Mouse (Mus musculus) embryo, embryonic 9.5 days (tissue): Measurements from ENCODE around the gene Sult2a7.

Experiments
- DNase-seq: peaks from one replicate; pipeline ENCODE4 v3.0.0-alpha.2; 2017; ENCODE audit errors: extremely low spot score

Sult2a7 gene

GRCm38 (mm10) chr7:14494130-14494529 is at the start of gene Sult2a7:
Gene Sult2a7 (minus strand): TSS chr7:14494230.
- no peak for DNase-seq

- DNase-seq: no peak
Observed at GRCm38 (mm10) chr7:14525280-14525679, 31.2 kb upstream of the Sult2a7 start.

GRCm38 (mm10) chr7:14522636-14523035 is 28.6 kb upstream of the Sult2a7 start:
- no peak for DNase-seq

- no peak for DNase-seq
Observed at GRCm38 (mm10) chr7:14518301-14518700, 24.3 kb upstream of the Sult2a7 start.

- no peak for DNase-seq
Observed at GRCm38 (mm10) chr7:14492886-14493285, 1.1 kb downstream of the Sult2a7 start.

GRCm38 (mm10) chr7:14446534-14446933 is 47.5 kb downstream of the Sult2a7 start, which contains the start of gene Sult2a8:
Gene Sult2a8 (minus strand): TSS chr7:14446769.
- no peak for DNase-seq

GRCm38 (mm10) chr7:14439581-14439980 is 54.4 kb downstream of the Sult2a7 start:
- DNase-seq: no peak

GRCm38 (mm10) chr7:14438484-14438883 is 55.5 kb downstream of the Sult2a7 start:
- no peak for DNase-seq

- DNase-seq: no peak
Observed at GRCm38 (mm10) chr7:14438029-14438428, 56.0 kb downstream of the Sult2a7 start.
